Mouse (Mus musculus) midbrain, embryonic 14.5 days (tissue): Measurements from ENCODE around the gene Ankrd36. TPM values are rescaled to one million over a fixed set of nuclear protein-coding genes. Genes with fewer than 3 reads are reported as not detected.
"Not testable (repeated sequence)": the region's sequence is repeated elsewhere in the genome, so short reads cannot be mapped to it uniquely, and the experiment has no call there.

ENCODE experiments used
- ATAC-seq: fragments of 200-750 bp; cut with Nextera tagmentation; 2 replicates; pipeline ENCODE4 v1.8.0; 2017; ENCODE audit warnings: moderate number of reproducible peaks, moderate library complexity; ENCODE audit not compliant: low FRiP score, low TSS enrichment
- DNase-seq: peaks from one replicate; pipeline ENCODE4 v3.0.0-alpha.2; 2015
- H3K27ac ChIP-seq: fragments of 300-500 bp; sonication (generic); replicated peaks from 2 replicates; pipeline ENCODE4 v1.5.1; 2014; ENCODE audit warnings: mild to moderate bottlenecking, low read depth, low read length, moderate library complexity
- H3K27me3 ChIP-seq: fragments of 300-500 bp; sonication (generic); 2 replicates; pipeline ENCODE4 v1.6.1; 2014; ENCODE audit warnings: low read length, control low read depth, mixed read lengths; ENCODE audit not compliant: control insufficient read depth, insufficient read depth
- H3K36me3 ChIP-seq: fragments of 300-500 bp; sonication (generic); 2 replicates; pipeline ENCODE4 v1.6.1; 2014; ENCODE audit warnings: low read length, control low read depth; ENCODE audit not compliant: control insufficient read depth, insufficient read depth
- H3K4me1 ChIP-seq: fragments of 300-500 bp; sonication (generic); 2 replicates; pipeline ENCODE4 v1.6.1; 2014; ENCODE audit warnings: mild to moderate bottlenecking, antibody characterized with exemption, low read length, control low read depth; ENCODE audit not compliant: control insufficient read depth, insufficient read depth
- H3K4me2 ChIP-seq: fragments of 300-500 bp; sonication (generic); 2 replicates; pipeline ENCODE4 v1.6.1; 2014; ENCODE audit warnings: mild to moderate bottlenecking, low read length, moderate library complexity
- H3K4me3 ChIP-seq: fragments of 300-500 bp; sonication (generic); replicated peaks from 2 replicates; pipeline ENCODE4 v1.5.1; 2014; ENCODE audit warnings: low read depth, low read length
- H3K9ac ChIP-seq: fragments of 300-500 bp; sonication (generic); replicated peaks from 2 replicates; pipeline ENCODE4 v1.6.1; 2014; ENCODE audit warnings: mild to moderate bottlenecking, low read length, moderate library complexity
- H3K9me3 ChIP-seq: fragments of 300-500 bp; sonication (generic); 2 replicates; pipeline ENCODE4 v1.6.1; 2016; ENCODE audit warnings: low read length, control low read depth, mixed read lengths; ENCODE audit not compliant: control insufficient read depth
- WGBS: fragments of 180-500 bp; shearing (Covaris S2); extraction: QIAGEN DNeasy Blood & Tissue Kit; methylation state at CpG from one replicate; pipeline ENCODE4 v1.1.7; 2014; 5-methylcytosine and 5-hydroxymethylcytosine counted together
- polyA plus RNA-seq: library from polyadenylated mRNA; unstranded; fragments of >200 nt; fragmentation: Nextera tagmentation; extraction: Ambion mirVana; gene quantifications from 2 replicates; pipeline ENCODE4 v1.2.1, GENCODE M21; 2014

Ankrd36 gene
- polyA plus RNA-seq, 1 experiment from 2014 or later: not detected

DNA sequence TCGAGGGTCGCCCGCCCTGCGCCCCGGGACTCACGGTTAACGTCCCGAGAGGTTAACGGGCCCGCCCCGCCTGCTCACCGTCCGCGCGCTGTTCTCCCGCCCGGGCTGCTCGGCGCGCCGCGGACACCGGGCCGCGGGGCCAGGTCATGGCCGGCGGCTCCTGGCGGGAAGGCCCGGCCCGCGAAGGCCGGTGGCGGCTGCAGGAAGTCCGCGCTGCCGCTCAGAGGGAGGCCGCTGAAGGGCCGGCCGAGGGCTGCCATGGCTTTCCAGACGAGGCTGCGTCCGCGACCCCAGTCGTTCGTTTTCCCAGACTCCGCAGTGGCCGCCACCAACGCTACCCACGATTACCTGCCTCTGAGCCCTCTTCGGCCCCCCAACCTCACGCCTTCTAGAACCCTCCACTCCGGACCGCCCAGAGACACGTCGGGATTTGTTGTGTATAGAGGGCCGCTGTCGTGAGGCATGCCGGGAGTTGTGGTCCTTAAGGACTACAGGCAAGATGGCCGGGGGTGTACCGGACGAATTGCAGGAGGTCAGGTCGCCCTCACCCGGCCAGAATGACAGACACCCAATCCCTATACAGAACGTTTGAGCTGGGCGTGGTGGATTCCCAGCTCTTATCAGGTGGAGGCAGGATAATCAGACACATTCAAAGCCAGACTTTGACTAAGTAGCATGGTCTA is 27.5 kb upstream of the Ankrd36 start, which contains the start of gene Ccdc117:
TSS of gene Ccdc117 (minus strand) at position 389 of the 683 bp plus-strand sequence.
- peak within 1 kb of the TSS; percentile 88 for H3K4me3 ChIP-seq
- H3K4me2 ChIP-seq: peak within 1 kb of the TSS; percentile 84
- ATAC-seq (peak; percentile 99), DNase-seq (peak; percentile 92)
- H3K27me3 ChIP-seq: no peaks in the 10 kb centered on the region
- H3K36me3 ChIP-seq: peaks cover 4% of the 10 kb centered on the region; the same call in 1 of the 2 replicates
- WGBS: under 1% methylated on average over 65 of the region's 65 CpGs
- no peaks in the 10 kb centered on the region for H3K9me3 ChIP-seq
- H3K9ac ChIP-seq: peak within 1 kb of the TSS; percentile 82
- H3K4me1 ChIP-seq: peaks cover 8% of the 10 kb centered on the region
- peak within 1 kb of the TSS; percentile 74 for H3K27ac ChIP-seq

DNA sequence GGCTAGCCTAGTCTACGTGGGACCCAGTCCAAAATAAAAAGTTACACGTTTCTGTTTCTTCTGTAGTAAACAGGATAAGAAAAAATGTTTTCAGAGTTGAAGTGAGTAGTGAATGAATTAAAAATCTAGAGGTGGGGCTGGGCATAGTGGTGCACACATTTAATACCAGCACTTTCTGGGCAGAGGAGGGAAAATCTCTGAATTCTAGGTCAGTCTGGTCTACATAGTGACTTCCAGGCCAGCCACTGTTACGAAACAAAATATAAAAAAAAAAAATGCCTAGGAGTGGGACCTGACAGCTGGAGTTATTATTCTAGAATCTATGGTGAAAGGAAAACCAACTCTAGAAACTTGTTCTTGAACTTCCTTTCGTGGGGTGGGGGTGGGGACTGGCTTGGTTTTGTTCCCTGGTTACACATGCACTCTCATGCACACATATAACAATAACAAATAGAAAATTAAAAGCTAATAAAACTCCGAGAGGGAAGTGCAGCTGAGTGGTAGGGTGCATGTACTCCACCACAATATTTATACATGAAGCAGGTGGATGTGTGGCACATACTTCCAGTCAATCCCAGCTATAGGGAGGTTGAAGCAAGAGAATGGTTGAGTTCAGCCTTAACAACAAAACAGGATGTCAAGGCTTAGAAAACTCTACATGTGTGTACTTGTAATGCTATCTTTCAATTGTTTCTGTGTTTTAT is 26.9 kb upstream of the Ankrd36 start:
- ATAC-seq: no peak
- Histone ChIP-seq H3K4me3 (peak overlapping the region; percentile 88), H3K9me3 (no peaks in the 10 kb centered on the region), H3K27ac (0 out of 2 replicates have a peak overlapping the region, but pooled peaks have one; percentile 74), H3K4me1 (peaks cover 8% of the 10 kb centered on the region), H3K27me3 (no peaks in the 10 kb centered on the region), H3K36me3 (peaks cover 4% of the 10 kb centered on the region; the same call in 1 of the 2 replicates), H3K4me2 (peak overlapping the region; percentile 84), H3K9ac (peak overlapping the region; percentile 82; the same call in 1 of the 2 replicates)
- WGBS: 56% methylated on average over 5 of the region's 5 CpGs
- no peak for DNase-seq

- Histone ChIP-seq H3K4me2 (no peak overlapping the region), H3K27ac (no peak overlapping the region), H3K9ac (no peak overlapping the region), H3K4me1 (peaks cover 8% of the 10 kb centered on the region), H3K36me3 (peaks cover 4% of the 10 kb centered on the region; the same call in 1 of the 2 replicates), H3K27me3 (no peaks in the 10 kb centered on the region), H3K4me3 (no peak overlapping the region), H3K9me3 (no peaks in the 10 kb centered on the region)
- DNase-seq: no peak
- no peak for ATAC-seq
- WGBS: 82% methylated on average over 1 of the region's 1 CpGs
These were observed 26.2 kb upstream of the Ankrd36 start for GRCm38 (mm10) chr11:5543281-5543680.

- not testable (repeated sequence) for H3K4me1 ChIP-seq, H3K9ac ChIP-seq, ATAC-seq, H3K27ac ChIP-seq, H3K36me3 ChIP-seq, H3K4me2 ChIP-seq, H3K9me3 ChIP-seq, H3K27me3 ChIP-seq, DNase-seq, H3K4me3 ChIP-seq
- WGBS: 93% methylated on average over 1 of the region's 1 CpGs
These were observed 24.8 kb upstream of the Ankrd36 start for GRCm38 (mm10) chr11:5544709-5545108.

DNA sequence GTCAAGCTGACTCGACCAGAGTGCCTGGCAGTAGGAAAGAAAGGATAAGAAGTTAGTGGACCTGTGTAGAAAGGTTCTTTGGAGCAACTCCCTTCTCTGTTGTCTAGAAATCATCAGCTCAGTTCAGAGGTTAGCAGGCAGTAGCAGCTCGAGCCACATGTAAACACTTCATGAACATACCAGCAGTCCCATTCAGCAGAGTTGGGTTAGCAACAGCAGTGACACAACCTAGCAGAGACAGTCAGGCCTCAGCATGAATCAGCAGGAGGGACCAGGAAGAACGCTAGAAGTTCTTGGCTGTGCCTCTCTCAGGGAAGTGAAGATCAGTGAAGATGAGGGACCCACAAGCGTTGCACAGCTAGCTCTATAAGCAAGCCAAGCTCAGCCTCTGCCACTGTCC is 24.0 kb upstream of the Ankrd36 start:
- 81% methylated on average over 4 of the region's 4 CpGs for WGBS
- no peak overlapping the region for H3K9ac ChIP-seq
- no peaks in the 10 kb centered on the region for H3K27me3 ChIP-seq
- peaks cover 6% of the 10 kb centered on the region for H3K4me1 ChIP-seq
- no peak overlapping the region for H3K4me2 ChIP-seq
- no peaks in the 10 kb centered on the region for H3K36me3 ChIP-seq
- H3K27ac ChIP-seq: no peak overlapping the region
- DNase-seq (no peak), ATAC-seq (no peak)
- no peak overlapping the region for H3K4me3 ChIP-seq
- H3K9me3 ChIP-seq: no peaks in the 10 kb centered on the region

- DNase-seq: no peak
- Histone ChIP-seq H3K27me3 (no peaks in the 10 kb centered on the region), H3K9ac (no peak overlapping the region), H3K9me3 (no peaks in the 10 kb centered on the region), H3K27ac (no peak overlapping the region), H3K4me2 (no peak overlapping the region), H3K36me3 (no peaks in the 10 kb centered on the region), H3K4me1 (no peaks in the 10 kb centered on the region), H3K4me3 (no peak overlapping the region)
- 89% methylated on average over 3 of the region's 3 CpGs for WGBS
- no peak for ATAC-seq
These were observed 22.8 kb upstream of the Ankrd36 start for GRCm38 (mm10) chr11:5546693-5547092.

- Histone ChIP-seq H3K27me3 (no peaks in the 10 kb centered on the region), H3K9ac (no peak overlapping the region), H3K27ac (no peak overlapping the region), H3K9me3 (no peaks in the 10 kb centered on the region), H3K4me1 (no peaks in the 10 kb centered on the region), H3K4me2 (no peak overlapping the region), H3K36me3 (no peaks in the 10 kb centered on the region), H3K4me3 (no peak overlapping the region)
- DNase-seq: no peak
- ATAC-seq: no peak
- 92% methylated on average over 5 of the region's 5 CpGs for WGBS
These were observed 18.1 kb upstream of the Ankrd36 start for GRCm38 (mm10) chr11:5551430-5551829.

GRCm38 (mm10) chr11:5551931-5552330 is 17.6 kb upstream of the Ankrd36 start:
- no peaks in the 10 kb centered on the region for H3K4me1 ChIP-seq
- H3K36me3 ChIP-seq: no peaks in the 10 kb centered on the region
- no peaks in the 10 kb centered on the region for H3K9me3 ChIP-seq
- ATAC-seq (no peak), DNase-seq (no peak)
- H3K4me2 ChIP-seq: no peak overlapping the region
- 60% methylated on average over 1 of the region's 1 CpGs for WGBS
- H3K4me3 ChIP-seq: no peak overlapping the region
- no peak overlapping the region for H3K27ac ChIP-seq
- H3K9ac ChIP-seq: no peak overlapping the region
- no peaks in the 10 kb centered on the region for H3K27me3 ChIP-seq
